Mouse (Mus musculus): Measurements from ENCODE around the gene Cxcl17.

- TF ChIP-seq CTCF (conservative IDR thresholded peaks at IDR 0.05 in 1 of 2, IDR thresholded peaks at IDR 0.05 in 1 of 2; ENCODE audit: low read depth in 2 of 2, low read length in 2 of 2) (no peak), POLR2A (IDR thresholded peaks at IDR 0.05; ENCODE audit: low read depth, low read length) (no peak), MAZ (IDR thresholded peaks at IDR 0.05; ENCODE audit: low read depth, low read length) (no peak), SMC3 (IDR thresholded peaks at IDR 0.05; ENCODE audit: low read depth, low read length) (no peak), USF1 (IDR thresholded peaks at IDR 0.05; ENCODE audit: low read depth, low read length) (no peak), CHD1 (IDR thresholded peaks at IDR 0.05; ENCODE audit: low read depth, low read length) (no peak), MAX (IDR thresholded peaks at IDR 0.05; ENCODE audit: low read length) (no peak), ZMIZ1 (IDR thresholded peaks at IDR 0.05; ENCODE audit: low read depth, low read length) (no peak), USF2 (conservative IDR thresholded peaks at IDR 0.05; ENCODE audit: low read depth, low read length) (no peak)
Measured at GRCm38 (mm10) chr7:25372441-25372840, 40.2 kb downstream of the Cxcl17 start.

Measured in CH12.LX (cell line).